Comparison of ENCODE assay signal across 13 mouse cellular contexts in the genomic region with DNA sequence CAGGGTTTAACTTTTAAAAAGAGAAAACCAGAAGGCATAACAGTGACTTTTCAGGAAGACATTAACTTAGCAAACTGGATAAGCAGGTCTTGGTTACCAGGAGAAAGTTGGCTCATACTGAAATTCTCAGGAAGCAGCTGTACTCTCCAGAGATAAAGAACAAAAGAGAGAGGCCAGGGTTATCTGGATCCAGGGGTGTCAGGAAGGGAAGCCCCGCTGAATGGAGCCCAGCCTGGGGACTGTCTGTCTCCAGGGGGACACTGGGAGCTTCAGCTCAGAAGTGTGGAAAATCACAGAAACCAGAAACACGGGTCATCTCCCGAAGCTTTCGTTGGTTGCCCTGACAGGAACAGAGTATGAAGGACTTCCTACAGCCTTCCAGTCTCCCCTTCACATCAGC. TPM values are rescaled to one million over a fixed set of nuclear protein-coding genes. Genes with fewer than 3 reads are reported as not detected.
DNase-seq lines count a peak whose midpoint lies in the region; ATAC-seq and TF ChIP-seq lines count a peak whose summit lies in the region.
"Had no signal": no experiment of that assay in that cellular context is flagged by ENCODE, and none has a peak within 500 bp of the region (broad histone marks: within the 10 kb centered on the region; RNA-seq: fewer than 3 reads in every experiment).

No protein-coding gene starts in this region.

- TF ChIP-seq POLR2A in heart, adult 2 months (IDR thresholded peaks at IDR 0.05; ENCODE audit: insufficient read depth, low read depth, low read length), result no peak
- no peak for TF ChIP-seq POLR2A in limb, embryonic 14.5 days (IDR thresholded peaks at IDR 0.05; ENCODE audit: borderline replicate concordance, extremely low read depth, insufficient read depth, insufficient read length)

- no peaks in the 10 kb centered on the region for H3K79me2 ChIP-seq in heart, adult 2 months (replicated peaks; ENCODE audit: control insufficient read depth, insufficient read depth, low read length)

- 0 out of 2 replicates have a peak, but pooled peaks have one; percentile 20 for ATAC-seq in liver, embryonic 13.5 days (ENCODE audit: low read depth)
- ATAC-seq in liver, embryonic 11.5 days (replicated peaks; ENCODE audit: low FRiP score), result no peak; the same call in 1 of the 2 replicates
- no peak for ATAC-seq in limb, embryonic 14.5 days (ENCODE audit: low FRiP score, low read depth)
- ATAC-seq: CD4-positive, CD25-positive, alpha-beta regulatory T cell, adult 4 months had no signal

- no peak overlapping the region for H3K9ac ChIP-seq in liver, embryonic 13.5 days
- H3K9ac ChIP-seq in liver, embryonic 11.5 days (ENCODE audit: low read depth, low read length), result no peak overlapping the region
- H3K9ac ChIP-seq in heart, adult 2 months (ENCODE audit: low read depth, low read length), result no peak overlapping the region
- no peak overlapping the region for H3K9ac ChIP-seq in limb, embryonic 14.5 days (ENCODE audit: low read depth, low read length, severe bottlenecking)

- H3K27me3 ChIP-seq in liver, embryonic 13.5 days, result no peaks in the 10 kb centered on the region
- no peaks in the 10 kb centered on the region for H3K27me3 ChIP-seq in liver, embryonic 11.5 days (replicated peaks; ENCODE audit: control insufficient read depth, insufficient read depth, low read length)
- H3K27me3 ChIP-seq in heart, adult 2 months (ENCODE audit: control insufficient read depth, insufficient read depth, low read length), result no peaks in the 10 kb centered on the region
- H3K27me3 ChIP-seq in limb, embryonic 14.5 days (ENCODE audit: control insufficient read depth, insufficient read depth, low read length), result no peaks in the 10 kb centered on the region
- H3K27me3 ChIP-seq in forebrain, embryonic 10.5 days (ENCODE audit: poor library complexity, severe bottlenecking), result no peaks in the 10 kb centered on the region
- H3K27me3 ChIP-seq: megakaryocyte, embryonic 14.5 days had no signal

- H3K4me3 ChIP-seq in liver, embryonic 13.5 days (replicated peaks), result no peak overlapping the region
- H3K4me3 ChIP-seq in liver, embryonic 11.5 days (ENCODE audit: low read depth, low read length), result no peak overlapping the region
- H3K4me3 ChIP-seq in heart, adult 2 months, result no peak overlapping the region
- H3K4me3 ChIP-seq in limb, embryonic 14.5 days (replicated peaks; ENCODE audit: low read length), result no peak overlapping the region
- H3K4me3 ChIP-seq in forebrain, embryonic 10.5 days, result no peak overlapping the region
- H3K4me3 ChIP-seq: megakaryocyte, embryonic 14.5 days; myocyte had no signal

- TF ChIP-seq CTCF in heart, adult 2 months (IDR thresholded peaks at IDR 0.05), result no peak

- no peak overlapping the region for H3K4me2 ChIP-seq in liver, embryonic 13.5 days
- H3K4me2 ChIP-seq in liver, embryonic 11.5 days, result no peak overlapping the region
- H3K4me2 ChIP-seq in limb, embryonic 14.5 days (replicated peaks; ENCODE audit: low read depth, low read length, severe bottlenecking), result no peak overlapping the region

- no peak for DNase-seq in liver, embryonic 13.5 days
- DNase-seq in liver, embryonic 11.5 days (ENCODE audit: low spot score), result no peak
- peak in 1 of 2 experiments; percentile 44 for DNase-seq in heart, adult 2 months
- DNase-seq in heart, postnatal 10 days, result peak; percentile 40 to 52
- DNase-seq in limb, embryonic 14.5 days (ENCODE audit: low spot score), result no peak
- no peak for DNase-seq in left cerebral cortex, postnatal 36 days (ENCODE audit: low spot score in 2 of 2)
- DNase-seq in forebrain, embryonic 10.5 days (ENCODE audit: extremely low spot score, low spot score), result no peak
- DNase-seq in frontal cortex, adult 2 months (ENCODE audit: extremely low spot score in 1 of 2, low spot score in 1 of 2), result no peak
- DNase-seq: cerebellum, adult 9-10 months; thymus, postnatal 36 days had no signal

- no peak for TF ChIP-seq EP300 in heart, adult 2 months (IDR thresholded peaks at IDR 0.05; ENCODE audit: insufficient read depth, low read depth, low read length)

- intact Hi-C loops in heart, adult 2 months (cut with DNase I), result no loop called here
- intact Hi-C loops in heart, postnatal 10 days (cut with DNase I), result no loop called here
- intact Hi-C loops in left cerebral cortex, postnatal 36 days (cut with DNase I), result no loop called here

- H3K9me3 ChIP-seq in liver, embryonic 13.5 days (replicated peaks), result no peaks in the 10 kb centered on the region
- no peaks in the 10 kb centered on the region for H3K9me3 ChIP-seq in liver, embryonic 11.5 days (ENCODE audit: control insufficient read depth, low read length)
- no peaks in the 10 kb centered on the region for H3K9me3 ChIP-seq in limb, embryonic 14.5 days (ENCODE audit: control insufficient read depth, low read length)
- no peaks in the 10 kb centered on the region for H3K9me3 ChIP-seq in forebrain, embryonic 10.5 days
- H3K9me3 ChIP-seq: megakaryocyte, embryonic 14.5 days had no signal

- peaks cover 10% of the 10 kb centered on the region for H3K4me1 ChIP-seq in liver, embryonic 13.5 days (replicated peaks)
- H3K4me1 ChIP-seq in liver, embryonic 11.5 days (replicated peaks; ENCODE audit: control insufficient read depth, insufficient read depth, low read length), result peaks cover 11% of the 10 kb centered on the region
- H3K4me1 ChIP-seq in heart, adult 2 months (ENCODE audit: control insufficient read depth, insufficient read depth, low read length), result peaks cover 2% of the 10 kb centered on the region
- H3K4me1 ChIP-seq in limb, embryonic 14.5 days (ENCODE audit: control insufficient read depth, insufficient read depth, low read length), result peaks cover 4% of the 10 kb centered on the region; the same call in 1 of the 2 replicates
- peaks cover 25% of the 10 kb centered on the region for H3K4me1 ChIP-seq in forebrain, embryonic 10.5 days

- no peak overlapping the region for H3K27ac ChIP-seq in liver, embryonic 13.5 days
- no peak overlapping the region for H3K27ac ChIP-seq in liver, embryonic 11.5 days (ENCODE audit: low read depth, low read length)
- H3K27ac ChIP-seq in heart, adult 2 months, result peak overlapping the region; percentile 29
- 0 out of 2 replicates have a peak overlapping the region, but pooled peaks have one; percentile 13 for H3K27ac ChIP-seq in limb, embryonic 14.5 days (replicated peaks; ENCODE audit: low read depth, low read length)
- no peak overlapping the region for H3K27ac ChIP-seq in forebrain, embryonic 10.5 days

- 26% methylated on average over 4 of the region's 4 CpGs for WGBS in liver, embryonic 13.5 days (ENCODE audit: insufficient replicate concordance)
- WGBS in liver, embryonic 11.5 days, result 27% methylated on average over 4 of the region's 4 CpGs
- WGBS in heart, adult 2 months, result 18% methylated on average over 4 of the region's 4 CpGs
- whole genome bisulfite sequencing in limb, embryonic 14.5 days, result 59% methylated on average over 4 of the region's 4 CpGs
- 72% methylated on average over 4 of the region's 4 CpGs for WGBS in forebrain, embryonic 10.5 days

- H3K36me3 ChIP-seq in liver, embryonic 13.5 days, result no peaks in the 10 kb centered on the region
- no peaks in the 10 kb centered on the region for H3K36me3 ChIP-seq in liver, embryonic 11.5 days (ENCODE audit: control insufficient read depth, insufficient read depth, low read length)
- peaks cover 4% of the 10 kb centered on the region; the same call in 1 of the 2 replicates for H3K36me3 ChIP-seq in heart, adult 2 months (ENCODE audit: control insufficient read depth, insufficient read depth, low read length)
- H3K36me3 ChIP-seq in limb, embryonic 14.5 days (ENCODE audit: control insufficient read depth, insufficient read depth, low read length), result no peaks in the 10 kb centered on the region
- H3K36me3 ChIP-seq in forebrain, embryonic 10.5 days (replicated peaks), result no peaks in the 10 kb centered on the region

RNA-seq across cellular contexts. Expression of gene Fstl1, which starts 22.2 kb away (rescaled TPM):
- 26.6 and 31.4 TPM in 2 replicates for polyA plus RNA-seq in liver, embryonic 13.5 days (2015; fragmentation: Nextera tagmentation; extraction: Ambion mirVana)
- 107 and 118 TPM in 2 replicates for polyA plus RNA-seq in liver, embryonic 11.5 days (2014; fragmentation: Nextera tagmentation; extraction: Ambion mirVana)
- 10 to 100 TPM; 43.6 to 57.6 TPM for total RNA-seq in heart, adult 2 months (2021)
- 39.7 and 68.4 TPM in 2 replicates for polyA plus RNA-seq in heart, adult 2 months (2012; rRNA removed)
- 100 to 1,000 TPM; 352 to 420 TPM for total RNA-seq in heart, postnatal 10 days (2021)
- 478 and 520 TPM in 2 replicates for polyA plus RNA-seq in limb, embryonic 14.5 days (2012; rRNA removed)
- polyA plus RNA-seq in limb, embryonic 14.5 days (2014; fragmentation: Nextera tagmentation; extraction: Ambion mirVana), result 865 and 910 TPM in 2 replicates
- 10 to 100 TPM; 28.6 to 32.6 TPM for total RNA-seq in left cerebral cortex, postnatal 36 days (2021)
- 140 and 143 TPM in 2 replicates for polyA plus RNA-seq in forebrain, embryonic 10.5 days (2016; fragmentation: Nextera tagmentation; extraction: Ambion mirVana)
- 18.1 and 23.0 TPM in 2 replicates for polyA plus RNA-seq in frontal cortex, adult 2 months (2012; rRNA removed)

Comparison
In these comparisons a context has a peak if more than half of its experiments do, and no peak if none do; other contexts are left out.
1. DNase-seq: peak in heart, postnatal 10 days (2 of 2); none in liver, embryonic 13.5 days (single experiment), liver, embryonic 11.5 days (single experiment), limb, embryonic 14.5 days (single experiment), left cerebral cortex, postnatal 36 days (0 of 2), forebrain, embryonic 10.5 days (single experiment) and frontal cortex, adult 2 months (0 of 2).
2. H3K27ac ChIP-seq: peak in heart, adult 2 months (single experiment) and limb, embryonic 14.5 days (single experiment); none in liver, embryonic 13.5 days (single experiment), liver, embryonic 11.5 days (single experiment) and forebrain, embryonic 10.5 days (single experiment).